Mouse (Mus musculus): Measurements from ENCODE around the gene Zfp607b.

DNA sequence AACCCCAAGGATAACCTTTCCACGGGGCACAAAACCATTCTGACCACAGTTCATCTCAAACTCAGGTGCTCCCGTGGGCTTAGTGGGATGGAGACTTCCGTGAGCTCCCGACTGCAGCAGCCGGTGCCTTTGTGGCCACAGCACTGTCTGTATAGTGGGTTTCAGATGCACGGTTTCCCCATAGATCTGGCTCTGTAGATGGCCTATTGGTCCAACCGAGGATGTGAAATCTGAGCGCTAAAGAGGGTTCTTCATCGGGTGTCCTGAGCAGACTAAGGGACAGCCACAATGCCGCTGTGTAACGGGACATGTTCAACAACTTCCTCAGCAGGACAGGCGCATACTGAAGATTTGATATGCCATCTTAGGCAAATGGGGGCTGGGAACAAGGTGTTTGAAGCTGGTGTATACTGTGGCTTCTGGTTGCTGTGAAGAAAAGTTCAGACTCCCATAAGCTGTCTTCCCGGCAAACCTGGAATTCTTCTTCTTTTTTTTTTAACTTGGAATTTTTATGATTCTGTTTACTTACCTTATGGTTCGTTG is 823 bp upstream of the Zfp607b start:
- TF ChIP-seq GATA1 (IDR thresholded peaks at IDR 0.05; ENCODE audit: borderline replicate concordance, low read length) (no peak), FLI1 (IDR thresholded peaks at IDR 0.05; ENCODE audit: low read length) (no peak)
